ENCODE assay signal across 19 mouse cellular contexts in genomic region chr11:102475027-102475426, GRCm38 (mm10). TPM values are rescaled to one million over a fixed set of nuclear protein-coding genes. Genes with fewer than 3 reads are reported as not detected.
"Had no signal": no experiment of that assay in that cellular context is flagged by ENCODE, and none has a peak within 500 bp of the region (broad histone marks: within the 10 kb centered on the region; RNA-seq: fewer than 3 reads in every experiment).

No protein-coding gene starts in this region.

- H3K9me3 ChIP-seq: limb, embryonic 10.5 days; limb, embryonic 13.5 days; lung, embryonic 15.5 days had no signal

- ATAC-seq: inflammation-experienced regulatory T-cells, adult 6 months; intestine, embryonic 16.5 days had no signal

- DNase-seq: kidney, adult 18-20 months; kidney, adult 9 months; layer of hippocampus, adult 9-11 months; lung, adult 18-20 months; lung, postnatal 10 days; lung, postnatal 36 days; midbrain, embryonic 14.5 days; right cerebral cortex, adult 18-20 months; right cerebral cortex, postnatal 14 days; right cerebral cortex, postnatal 4 days; thymus, postnatal 36 days had no signal

- H3K4me1 ChIP-seq: limb, embryonic 10.5 days; lung, embryonic 15.5 days had no signal

- H3K4me3 ChIP-seq: layer of hippocampus, adult 2 months; limb, embryonic 10.5 days; limb, embryonic 13.5 days; lung, embryonic 15.5 days had no signal

- H3K27me3 ChIP-seq: limb, embryonic 13.5 days; lung, embryonic 15.5 days had no signal

- H3K27ac ChIP-seq: layer of hippocampus, adult 2 months; limb, embryonic 10.5 days; limb, embryonic 13.5 days; lung, embryonic 15.5 days; stomach, postnatal 0 days had no signal

- H3K4me2 ChIP-seq: limb, embryonic 13.5 days; lung, embryonic 15.5 days; midbrain, embryonic 11.5 days had no signal

- H3K9ac ChIP-seq: limb, embryonic 13.5 days; lung, embryonic 15.5 days had no signal

RNA-seq across cellular contexts. Expression of gene Fam171a2, which starts 27.5 kb away (rescaled TPM):
- polyA plus RNA-seq: inflammation-experienced regulatory T-cells, adult 6 months had no signal
